Mouse (Mus musculus) small intestine, adult 2 months (tissue): ENCODE measurements around the gene Scnn1g. TPM values are rescaled to one million over a fixed set of nuclear protein-coding genes. Genes with fewer than 3 reads are reported as not detected.

Experiments used
- H3K27ac ChIP-seq: fragments of 200-500 bp; 2 replicates; pipeline ENCODE4 v1.5.1; 2012; ENCODE audit warnings: low read depth, low read length, control low read depth, inconsistent platforms; ENCODE audit not compliant: insufficient read depth
- H3K27me3 ChIP-seq: fragments of 200-500 bp; 2 replicates; pipeline ENCODE4 v1.6.1; 2012; ENCODE audit warnings: mild to moderate bottlenecking, moderate library complexity, low read length, inconsistent platforms; ENCODE audit not compliant: control insufficient read depth, insufficient read depth
- H3K36me3 ChIP-seq: fragments of 200-500 bp; 2 replicates; pipeline ENCODE4 v1.6.1; 2012; ENCODE audit warnings: mild to moderate bottlenecking, low read length, control low read depth, inconsistent platforms; ENCODE audit not compliant: control insufficient read depth, insufficient read depth
- H3K4me1 ChIP-seq: fragments of 200-500 bp; 2 replicates; pipeline ENCODE4 v1.6.1; 2012; ENCODE audit warnings: low read length, inconsistent platforms, mixed read lengths; ENCODE audit not compliant: control insufficient read depth, insufficient read depth, insufficient read length
- H3K4me3 ChIP-seq: fragments of 200-500 bp; 2 replicates; pipeline ENCODE4 v1.5.1; 2012; ENCODE audit warnings: low read depth, mild to moderate bottlenecking, control low read depth, inconsistent platforms, low read length, moderate library complexity
- CTCF ChIP-seq: fragments of 200-500 bp; IDR thresholded peaks from 2 replicates; pipeline ENCODE4 v1.5.1; 2012; ENCODE audit warnings: low read depth, mild to moderate bottlenecking, control low read depth, inconsistent platforms, low read length, moderate library complexity, mixed read lengths; ENCODE audit not compliant: insufficient replicate concordance, insufficient read length; ENCODE audit errors: extremely low read depth
- POLR2A ChIP-seq: fragments of 200-500 bp; IDR thresholded peaks from 2 replicates; pipeline ENCODE4 v1.6.1; 2012; ENCODE audit warnings: low read depth, mild to moderate bottlenecking, control low read depth, inconsistent platforms, low read length, moderate library complexity
- WGBS: fragments of 180-500 bp; shearing (Covaris S2); methylation state at CpG from one replicate; pipeline ENCODE4 v1.1.7; 2018; 5-methylcytosine and 5-hydroxymethylcytosine counted together
- polyA plus RNA-seq: library from polyadenylated mRNA; depleted of rRNA; stranded (reverse); fragments of >200 nt; gene quantifications from 2 replicates; pipeline ENCODE4 v1.2.3, GENCODE M21; 2012

Gene Scnn1g
- polyA plus RNA-seq, 1 experiment: not detected

DNA sequence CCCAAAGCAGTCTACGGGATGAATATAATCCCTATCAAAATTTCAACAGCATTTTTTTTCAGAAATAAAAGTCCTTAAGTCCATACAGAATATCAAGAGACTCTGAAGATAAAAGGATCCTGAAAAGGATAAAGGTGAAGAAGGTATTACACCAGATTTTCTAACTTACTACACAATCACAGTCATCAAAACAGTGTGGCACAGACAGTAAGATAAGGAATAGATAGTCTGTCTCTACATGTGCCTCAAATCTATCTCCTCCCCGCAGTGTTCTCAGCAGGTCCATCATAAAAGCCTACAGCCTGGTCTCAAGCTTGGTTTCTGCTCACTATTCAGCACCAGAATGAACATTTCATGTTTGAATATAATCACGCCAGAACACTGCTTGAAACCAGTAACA, 33.8 kb upstream of the Scnn1g start:
- H3K4me1 ChIP-seq: 0 out of 2 replicates have a peak, but pooled peaks cover 2% of the 10 kb centered on the region
- no peaks in the 10 kb centered on the region for H3K27me3 ChIP-seq
- no peak overlapping the region for H3K4me3 ChIP-seq
- H3K27ac ChIP-seq: no peak overlapping the region
- TF ChIP-seq CTCF (no peak), POLR2A (no peak)
- H3K36me3 ChIP-seq: no peaks in the 10 kb centered on the region
- 85% methylated on average over 3 of the region's 3 CpGs for WGBS

DNA sequence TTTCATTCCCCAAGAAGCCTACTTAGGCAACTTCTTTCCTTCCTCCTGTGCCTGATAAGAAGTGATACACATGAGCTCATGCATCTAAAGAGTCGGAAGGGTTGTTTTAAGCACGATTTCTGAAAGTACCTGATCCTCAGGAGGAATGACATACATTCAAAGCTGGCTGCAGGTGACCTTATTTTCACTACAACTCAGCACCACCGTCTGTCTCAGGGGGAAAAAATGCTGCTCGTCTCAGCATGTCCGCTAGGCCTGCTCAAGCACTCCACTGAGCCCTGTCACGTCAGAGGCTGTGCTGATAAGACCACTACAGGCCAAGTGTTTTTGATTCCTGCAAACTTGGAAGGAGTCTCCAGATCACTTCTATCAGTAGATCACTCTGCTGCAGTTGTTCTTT, 32.3 kb upstream of the Scnn1g start:
- no peak overlapping the region for H3K27ac ChIP-seq
- no peak for TF ChIP-seq POLR2A
- H3K36me3 ChIP-seq: no peaks in the 10 kb centered on the region
- H3K4me3 ChIP-seq: no peak overlapping the region
- WGBS: 72% methylated on average over 6 of the region's 6 CpGs
- H3K27me3 ChIP-seq: no peaks in the 10 kb centered on the region
- H3K4me1 ChIP-seq: peaks cover 5% of the 10 kb centered on the region

DNA sequence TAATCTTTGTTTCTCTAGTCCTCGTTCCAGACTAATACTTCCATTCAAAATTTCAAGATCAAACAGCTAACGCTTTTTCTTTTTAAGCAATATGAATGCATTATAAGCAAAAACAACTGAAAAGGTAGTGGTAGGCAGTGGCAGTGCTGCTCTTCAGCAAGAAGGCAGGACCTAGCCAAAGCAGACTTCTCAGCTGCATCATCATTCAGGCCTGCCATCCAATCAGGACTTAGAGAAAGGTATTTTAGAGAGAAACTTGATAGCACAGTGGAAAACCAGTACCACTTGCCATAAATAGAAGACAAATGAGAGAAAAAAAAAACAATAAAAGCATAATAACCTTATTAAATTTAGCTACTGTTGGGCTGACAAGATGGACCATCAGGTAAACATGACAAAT, 29.2 kb upstream of the Scnn1g start:
- WGBS: 93% methylated on average over 2 of the region's 2 CpGs
- Histone ChIP-seq H3K4me3 (no peak overlapping the region), H3K27ac (no peak overlapping the region), H3K36me3 (no peaks in the 10 kb centered on the region), H3K4me1 (peaks cover 5% of the 10 kb centered on the region), H3K27me3 (no peaks in the 10 kb centered on the region)
- no peak for TF ChIP-seq POLR2A
- no peak for TF ChIP-seq CTCF

DNA sequence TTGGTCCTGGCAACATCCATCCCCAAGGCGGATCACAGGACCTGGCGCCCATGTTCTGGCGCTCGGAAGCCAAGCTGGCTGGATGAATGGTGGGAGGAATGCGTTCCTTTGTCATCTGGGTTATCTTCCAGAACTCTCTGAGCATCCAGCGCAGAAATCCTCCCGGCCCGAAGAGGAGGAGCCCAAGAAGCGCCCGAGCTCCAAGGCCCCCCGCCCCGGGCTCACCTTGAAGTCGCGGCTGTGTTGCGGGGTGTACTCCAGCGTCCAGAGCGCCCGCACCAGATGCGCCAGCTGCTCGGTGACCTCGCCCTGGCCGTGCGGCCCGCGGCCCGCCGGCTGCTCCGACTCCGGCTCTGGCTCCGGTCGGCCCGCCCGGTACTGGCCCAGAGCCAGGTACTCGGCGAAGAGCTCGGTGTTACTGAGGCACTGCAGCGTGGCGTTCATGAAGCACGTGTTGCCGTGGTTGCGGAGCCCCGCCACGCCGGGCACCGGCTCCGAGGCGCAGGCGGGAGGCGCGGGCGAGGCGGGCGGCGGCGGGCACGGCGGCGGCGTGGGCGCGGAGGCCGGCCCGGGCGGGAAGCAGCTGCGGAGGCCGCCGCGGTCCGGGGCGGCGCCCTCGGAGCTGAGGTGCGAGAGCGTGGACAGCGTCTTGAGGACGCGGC, 27.7 kb upstream of the Scnn1g start:
- WGBS: 2% methylated on average over 71 of the region's 77 CpGs
- no peak for TF ChIP-seq POLR2A
- no peak for TF ChIP-seq CTCF
- peaks cover 5% of the 10 kb centered on the region for H3K4me1 ChIP-seq
- H3K27me3 ChIP-seq: no peaks in the 10 kb centered on the region
- H3K4me3 ChIP-seq: peak overlapping the region; percentile 70
- H3K27ac ChIP-seq: no peak overlapping the region
- no peaks in the 10 kb centered on the region for H3K36me3 ChIP-seq

DNA sequence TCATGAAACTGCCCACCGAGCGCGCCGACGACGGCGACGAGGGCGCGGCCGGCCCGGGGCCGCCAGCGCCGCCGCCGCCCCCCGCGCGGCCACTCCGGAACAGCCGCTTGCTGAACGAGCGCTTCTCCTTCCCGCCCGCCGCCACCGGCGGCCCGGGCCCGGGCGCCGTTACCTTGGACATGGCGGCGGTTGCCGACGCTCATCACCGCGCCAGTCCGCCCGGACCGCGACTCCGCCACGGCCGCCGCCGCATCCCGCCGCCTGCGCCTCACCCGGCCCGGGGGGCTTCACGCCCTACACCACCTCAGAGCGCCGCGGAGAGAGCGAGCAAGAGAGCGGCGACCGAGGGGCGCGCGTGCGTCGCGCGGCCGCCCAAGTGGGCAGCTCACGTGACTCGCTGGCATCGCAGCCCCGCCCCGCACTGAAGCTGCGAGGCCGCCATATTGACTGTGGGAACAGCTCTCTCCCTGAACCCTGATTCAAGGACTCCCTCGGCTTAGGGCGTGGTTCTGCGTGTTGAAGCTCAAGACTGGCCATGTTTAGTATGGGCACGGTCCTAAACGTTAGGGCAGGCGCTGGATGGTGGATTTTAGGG, 27.1 kb upstream of the Scnn1g start, which contains the start of gene Usp31:
Gene Usp31 (minus strand): TSS at position 181 of the 595 bp plus-strand sequence.
- H3K27ac ChIP-seq: no peak within 1 kb of the TSS

DNA sequence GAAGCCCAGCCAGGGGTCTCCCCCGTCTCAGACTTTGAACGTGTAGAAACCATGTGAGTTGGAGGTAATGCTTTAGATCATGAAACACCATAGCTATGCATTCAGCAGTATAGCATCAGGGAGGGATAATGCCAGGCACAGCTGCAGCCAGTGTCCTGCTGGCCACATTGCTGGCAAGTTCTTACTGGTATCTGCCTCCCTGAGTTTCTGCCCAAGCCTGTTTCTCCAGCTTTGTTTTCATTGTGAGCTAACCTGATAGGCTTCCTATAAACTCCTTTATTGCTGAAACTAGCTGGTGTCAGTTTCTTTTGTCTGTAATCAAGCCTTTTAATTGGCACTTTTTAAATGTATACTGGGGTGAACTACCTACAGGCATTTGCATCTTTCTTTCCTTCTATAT, 23.1 kb upstream of the Scnn1g start:
- H3K27ac ChIP-seq: no peak overlapping the region
- H3K36me3 ChIP-seq: no peaks in the 10 kb centered on the region

More for the DNA sequence above, 27.1 kb upstream of the Scnn1g start, which contains the start of gene Usp31:
- Histone ChIP-seq H3K4me3 (peak within 1 kb of the TSS; percentile 70), H3K36me3 (no peaks in the 10 kb centered on the region), H3K4me1 (peaks cover 5% of the 10 kb centered on the region), H3K27me3 (no peaks in the 10 kb centered on the region)
- 1% methylated on average over 81 of the region's 82 CpGs for WGBS
- TF ChIP-seq POLR2A (0 out of 2 replicates have a peak, but pooled peaks have one; percentile 16), CTCF (no peak)

DNA sequence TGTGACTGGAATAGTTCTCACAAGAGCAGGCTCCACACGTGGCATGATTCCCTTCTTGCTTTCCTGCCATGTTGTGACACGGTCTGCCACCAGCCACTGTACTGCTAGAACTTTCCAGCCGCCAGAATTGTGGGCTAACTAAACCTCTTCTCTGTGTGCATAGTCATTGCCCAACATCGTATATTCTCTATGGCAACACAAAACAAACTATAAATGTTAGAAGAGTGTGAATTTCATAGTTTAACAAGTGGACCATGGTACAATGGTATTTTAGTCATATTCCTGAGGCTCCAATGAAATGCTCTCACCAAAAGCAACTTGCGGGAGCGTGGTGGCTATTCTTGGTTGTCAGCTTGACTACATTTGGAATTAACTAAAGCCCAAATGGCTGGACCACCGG, 17.2 kb upstream of the Scnn1g start:
- no peak overlapping the region for H3K27ac ChIP-seq

More for the DNA sequence above, 23.1 kb upstream of the Scnn1g start:
- TF ChIP-seq CTCF (no peak), POLR2A (no peak)
- Histone ChIP-seq H3K4me1 (peaks cover 5% of the 10 kb centered on the region; the same call in 1 of the 2 replicates), H3K27me3 (no peaks in the 10 kb centered on the region), H3K4me3 (no peak overlapping the region)
- 51% methylated on average over 2 of the region's 2 CpGs for WGBS

More for the DNA sequence above, 17.2 kb upstream of the Scnn1g start:
- TF ChIP-seq POLR2A (no peak), CTCF (no peak)
- Histone ChIP-seq H3K36me3 (no peaks in the 10 kb centered on the region), H3K4me3 (no peak overlapping the region), H3K27me3 (no peaks in the 10 kb centered on the region), H3K4me1 (no peaks in the 10 kb centered on the region)
- WGBS: 71% methylated on average over 7 of the region's 7 CpGs
